Mouse (Mus musculus): Measurements from ENCODE around the gene Zcchc24. TPM values are rescaled to one million over a fixed set of nuclear protein-coding genes. Genes with fewer than 3 reads are reported as not detected.
"Not testable (repeated sequence)": the region's sequence is repeated elsewhere in the genome, so short reads cannot be mapped to it uniquely, and the experiment has no call there.

Gene Zcchc24
- polyA plus RNA-seq (2015; fragmentation: Nextera tagmentation; extraction: Ambion mirVana) = 12.8 and 14.6 TPM in 2 replicates

DNA sequence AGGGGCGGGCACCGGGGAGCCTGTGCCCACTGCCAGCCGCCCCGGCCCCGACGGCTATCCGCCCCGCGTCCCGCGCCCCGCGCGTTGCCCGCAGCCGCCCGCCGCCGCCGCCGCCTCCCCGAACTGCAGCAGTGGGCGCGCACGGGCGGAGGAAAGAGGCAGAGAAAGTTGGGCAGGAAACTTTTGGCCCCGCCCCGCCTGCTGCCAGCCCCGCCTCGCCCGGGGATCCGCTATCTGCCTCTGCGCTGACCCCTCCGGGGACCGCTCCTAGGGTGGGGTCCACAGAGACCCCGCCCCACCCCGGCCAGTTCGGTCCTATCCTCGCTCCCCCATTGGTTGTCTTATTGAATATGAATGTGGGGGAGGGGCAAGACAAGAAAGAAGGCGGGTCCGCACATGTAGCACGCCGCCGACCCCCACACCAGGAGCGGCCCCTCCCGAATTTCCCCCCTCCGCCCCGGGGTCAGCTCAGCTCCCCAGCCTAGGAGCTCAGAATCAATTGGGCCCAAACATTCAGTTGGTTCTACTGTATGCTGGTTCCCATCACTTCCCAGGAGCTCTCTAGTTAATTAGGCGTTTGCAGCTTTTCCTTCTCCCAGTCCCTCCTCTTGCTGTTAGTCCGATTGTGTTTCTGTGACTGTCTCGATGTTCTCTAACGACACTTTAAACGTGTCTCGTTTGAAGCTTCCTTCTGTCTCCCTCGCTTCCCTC is at the start of gene Zcchc24:
Gene Zcchc24, minus strand, starts transcription at position 125 of the 711 bp plus-strand sequence.
- Histone ChIP-seq H3K36me3 (ENCODE audit: control insufficient read depth, insufficient read depth, low read length) (no peaks in the 10 kb centered on the region), H3K9ac (ENCODE audit: low read length) (peak within 1 kb of the TSS; percentile 90), H3K27me3 (ENCODE audit: control insufficient read depth, insufficient read depth, low read depth, low read length) (no peaks in the 10 kb centered on the region), H3K9me3 (ENCODE audit: control insufficient read depth, low read length) (no peaks in the 10 kb centered on the region), H3K4me3 (ENCODE audit: low read length) (peak within 1 kb of the TSS; percentile 82), H3K4me1 (replicated peaks; ENCODE audit: control insufficient read depth, insufficient read depth, low read length) (peaks cover 26% of the 10 kb centered on the region), H3K4me2 (ENCODE audit: low read depth, low read length) (peak within 1 kb of the TSS; percentile 84), H3K27ac (ENCODE audit: low read length) (peak within 1 kb of the TSS; percentile 85)
- WGBS = 1% methylated on average over 34 of the region's 55 CpGs
- ATAC-seq (ENCODE audit: low read depth) = peak; percentile 96

DNA sequence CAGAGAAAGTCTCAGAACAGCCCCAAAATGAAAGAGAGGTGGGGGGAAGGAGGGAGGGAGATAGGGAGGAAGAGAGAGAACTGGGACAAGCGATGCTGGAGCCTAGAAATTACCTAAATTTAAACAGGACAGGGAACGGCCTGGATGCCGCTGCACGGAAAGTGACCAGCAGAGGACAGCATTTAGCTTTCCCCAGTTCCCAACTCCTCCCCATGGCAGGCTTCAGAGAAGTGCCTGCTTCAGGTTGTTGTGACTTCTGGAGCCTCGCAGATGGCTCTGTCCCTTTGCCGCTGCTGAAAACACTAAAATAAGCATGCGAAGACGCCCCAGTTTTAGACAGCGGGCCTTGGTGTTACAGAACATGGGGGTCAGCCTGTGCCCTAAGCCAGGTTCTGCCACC is 47.6 kb upstream of the Zcchc24 start:
- 7% methylated on average over 9 of the region's 9 CpGs for WGBS
- ATAC-seq (ENCODE audit: low read depth) = peak; percentile 93
- H3K27ac ChIP-seq (ENCODE audit: low read length) = no peak overlapping the region

DNA sequence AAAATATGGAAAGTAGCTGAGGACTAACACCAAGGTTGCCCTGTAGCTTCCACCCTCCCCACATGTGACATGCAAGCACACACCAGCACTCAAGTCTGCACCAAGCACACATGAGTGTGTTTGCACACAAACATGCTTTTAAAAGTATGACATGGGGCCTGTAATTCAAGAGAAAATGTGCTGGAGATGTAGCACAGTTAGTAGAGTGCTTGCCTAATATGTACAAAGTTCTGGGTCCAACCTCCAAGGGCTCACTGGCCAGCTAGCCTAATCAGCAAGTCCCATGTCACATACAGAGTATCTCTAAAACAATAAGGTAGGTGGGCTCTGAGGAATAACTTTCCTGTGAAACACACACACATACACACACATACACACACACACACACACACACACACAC is 45.3 kb upstream of the Zcchc24 start:
- H3K27me3 ChIP-seq (ENCODE audit: control insufficient read depth, insufficient read depth, low read depth, low read length) = no peaks in the 10 kb centered on the region
- no peaks in the 10 kb centered on the region for H3K9me3 ChIP-seq (ENCODE audit: control insufficient read depth, low read length)
- H3K4me3 ChIP-seq (ENCODE audit: low read length) = no peak overlapping the region
- no peak overlapping the region for H3K4me2 ChIP-seq (ENCODE audit: low read depth, low read length)
- H3K27ac ChIP-seq (ENCODE audit: low read length) = no peak overlapping the region
- H3K36me3 ChIP-seq (ENCODE audit: control insufficient read depth, insufficient read depth, low read length) = no peaks in the 10 kb centered on the region
- no peaks in the 10 kb centered on the region for H3K4me1 ChIP-seq (replicated peaks; ENCODE audit: control insufficient read depth, insufficient read depth, low read length)
- ATAC-seq (ENCODE audit: low read depth) = no peak
- no peak overlapping the region for H3K9ac ChIP-seq (ENCODE audit: low read length)

More for the DNA sequence above, 47.6 kb upstream of the Zcchc24 start:
- no peak overlapping the region for H3K4me3 ChIP-seq (ENCODE audit: low read length)
- H3K4me1 ChIP-seq (replicated peaks; ENCODE audit: control insufficient read depth, insufficient read depth, low read length) = no peaks in the 10 kb centered on the region
- H3K4me2 ChIP-seq (ENCODE audit: low read depth, low read length) = no peak overlapping the region
- H3K27me3 ChIP-seq (ENCODE audit: control insufficient read depth, insufficient read depth, low read depth, low read length) = no peaks in the 10 kb centered on the region
- H3K36me3 ChIP-seq (ENCODE audit: control insufficient read depth, insufficient read depth, low read length) = no peaks in the 10 kb centered on the region
- H3K9ac ChIP-seq (ENCODE audit: low read length) = no peak overlapping the region
- no peaks in the 10 kb centered on the region for H3K9me3 ChIP-seq (ENCODE audit: control insufficient read depth, low read length)

DNA sequence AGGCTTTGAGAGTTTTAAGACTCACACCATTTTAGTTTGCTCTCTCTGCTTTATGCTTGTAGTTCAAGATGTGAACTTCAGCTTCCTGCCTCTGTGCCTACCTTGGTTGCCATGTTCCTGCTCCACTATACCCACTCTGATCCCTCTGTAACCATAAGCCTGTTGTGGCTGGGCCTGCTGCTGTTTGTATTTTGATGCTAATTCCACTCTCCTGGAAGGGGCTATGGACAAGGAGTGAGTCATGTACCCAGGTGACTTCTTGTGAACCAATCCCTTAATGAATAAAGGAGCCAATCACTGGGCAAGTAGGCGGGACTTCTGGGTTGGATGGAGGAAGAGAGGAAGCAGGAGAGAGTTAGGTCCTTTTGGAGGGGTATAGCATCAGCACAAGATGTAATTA is 42.2 kb upstream of the Zcchc24 start:
- not testable (repeated sequence) for H3K4me1 ChIP-seq (replicated peaks; ENCODE audit: control insufficient read depth, insufficient read depth, low read length); ATAC-seq (ENCODE audit: low read depth); H3K36me3 ChIP-seq (ENCODE audit: control insufficient read depth, insufficient read depth, low read length); H3K27ac ChIP-seq (ENCODE audit: low read length); H3K4me2 ChIP-seq (ENCODE audit: low read depth, low read length); H3K9ac ChIP-seq (ENCODE audit: low read length); H3K27me3 ChIP-seq (ENCODE audit: control insufficient read depth, insufficient read depth, low read depth, low read length); H3K4me3 ChIP-seq (ENCODE audit: low read length); H3K9me3 ChIP-seq (ENCODE audit: control insufficient read depth, low read length)
- 67% methylated on average over 1 of the region's 1 CpGs for WGBS

DNA sequence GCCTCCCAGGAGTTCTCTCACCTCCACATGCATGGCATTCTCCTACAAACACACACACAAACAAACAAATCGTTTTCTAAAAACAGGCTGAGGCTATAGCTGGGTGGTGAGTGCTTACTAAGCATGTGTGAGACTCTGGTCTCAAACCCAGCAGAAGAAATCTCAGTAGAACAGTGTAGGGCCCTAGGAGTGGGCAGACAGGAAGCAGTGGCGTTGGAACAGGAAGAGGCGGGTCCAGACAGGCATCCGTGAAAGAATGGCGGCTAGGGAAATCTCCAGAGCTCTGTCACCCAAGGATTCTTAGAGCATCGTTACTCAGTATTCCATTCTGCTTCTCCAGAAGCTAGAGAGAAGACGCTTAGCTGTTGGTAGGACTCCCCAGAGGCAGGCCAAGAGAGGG is 37.7 kb upstream of the Zcchc24 start:
- no peaks in the 10 kb centered on the region for H3K27me3 ChIP-seq (ENCODE audit: control insufficient read depth, insufficient read depth, low read depth, low read length)
- no peaks in the 10 kb centered on the region; the same call in 1 of the 2 replicates for H3K4me1 ChIP-seq (replicated peaks; ENCODE audit: control insufficient read depth, insufficient read depth, low read length)
- H3K4me2 ChIP-seq (ENCODE audit: low read depth, low read length) = no peak overlapping the region
- 78% methylated on average over 7 of the region's 7 CpGs for WGBS
- H3K9ac ChIP-seq (ENCODE audit: low read length) = no peak overlapping the region
- no peaks in the 10 kb centered on the region for H3K36me3 ChIP-seq (ENCODE audit: control insufficient read depth, insufficient read depth, low read length)
- H3K4me3 ChIP-seq (ENCODE audit: low read length) = no peak overlapping the region
- no peaks in the 10 kb centered on the region for H3K9me3 ChIP-seq (ENCODE audit: control insufficient read depth, low read length)
- no peak for ATAC-seq (ENCODE audit: low read depth)
- no peak overlapping the region for H3K27ac ChIP-seq (ENCODE audit: low read length)

DNA sequence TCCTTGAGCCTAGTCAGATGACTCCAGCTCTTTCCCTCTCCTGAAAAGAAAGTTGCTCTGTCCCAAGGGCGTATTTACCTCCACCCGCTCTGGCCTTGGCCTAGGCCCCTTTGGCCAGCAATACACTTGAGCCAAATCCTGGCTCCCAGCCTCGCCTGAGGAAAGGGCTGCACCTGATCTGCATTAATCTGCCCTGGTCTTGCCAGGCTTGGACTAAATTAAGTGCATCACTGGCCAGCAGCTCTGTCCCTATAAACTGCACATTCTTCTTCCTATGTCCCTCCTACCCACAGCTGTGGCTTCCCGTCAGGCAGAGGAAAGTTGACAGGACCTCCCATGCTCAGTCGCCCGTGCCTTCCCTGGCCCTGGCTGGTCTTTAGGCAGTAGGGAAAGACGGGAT is 37.0 kb upstream of the Zcchc24 start:
- no peaks in the 10 kb centered on the region for H3K36me3 ChIP-seq (ENCODE audit: control insufficient read depth, insufficient read depth, low read length)
- H3K27me3 ChIP-seq (ENCODE audit: control insufficient read depth, insufficient read depth, low read depth, low read length) = no peaks in the 10 kb centered on the region
- H3K4me2 ChIP-seq (ENCODE audit: low read depth, low read length) = no peak overlapping the region
- no peak for ATAC-seq (ENCODE audit: low read depth)
- H3K4me3 ChIP-seq (ENCODE audit: low read length) = no peak overlapping the region
- 67% methylated on average over 7 of the region's 7 CpGs for WGBS
- no peaks in the 10 kb centered on the region for H3K9me3 ChIP-seq (ENCODE audit: control insufficient read depth, low read length)
- H3K4me1 ChIP-seq (replicated peaks; ENCODE audit: control insufficient read depth, insufficient read depth, low read length) = no peaks in the 10 kb centered on the region; the same call in 1 of the 2 replicates
- no peak overlapping the region for H3K9ac ChIP-seq (ENCODE audit: low read length)
- H3K27ac ChIP-seq (ENCODE audit: low read length) = no peak overlapping the region

DNA sequence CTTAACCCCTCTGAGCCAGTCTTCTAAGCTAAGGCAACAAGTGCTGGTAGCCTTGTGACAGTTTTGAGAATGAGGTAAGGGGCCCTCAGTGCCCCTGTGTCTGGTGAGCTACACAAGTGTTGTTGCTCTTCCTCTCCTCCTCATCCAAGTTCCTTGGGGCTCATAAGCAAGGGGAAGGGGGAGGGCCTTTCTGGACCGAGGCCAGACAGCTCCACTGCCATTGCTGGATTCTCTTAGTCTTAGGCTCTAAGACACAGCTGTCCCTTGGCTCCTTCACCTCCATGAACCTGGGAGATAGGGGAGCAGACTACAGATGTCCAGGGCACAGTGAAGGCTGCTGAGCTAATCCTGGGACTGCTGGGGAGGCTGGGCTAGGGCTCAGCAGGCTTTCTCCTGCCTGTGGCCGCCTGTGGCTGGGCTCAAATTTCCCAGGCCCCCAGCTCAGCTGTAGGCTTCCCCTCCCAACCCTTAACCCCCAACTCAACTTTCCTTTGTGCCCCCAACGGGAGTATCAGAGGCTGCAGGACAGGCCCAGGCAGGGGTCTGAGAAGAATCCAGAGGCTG is 34.5 kb upstream of the Zcchc24 start:
- H3K27ac ChIP-seq (ENCODE audit: low read length) = no peak overlapping the region
- whole genome bisulfite sequencing = 43% methylated on average over 3 of the region's 3 CpGs

DNA sequence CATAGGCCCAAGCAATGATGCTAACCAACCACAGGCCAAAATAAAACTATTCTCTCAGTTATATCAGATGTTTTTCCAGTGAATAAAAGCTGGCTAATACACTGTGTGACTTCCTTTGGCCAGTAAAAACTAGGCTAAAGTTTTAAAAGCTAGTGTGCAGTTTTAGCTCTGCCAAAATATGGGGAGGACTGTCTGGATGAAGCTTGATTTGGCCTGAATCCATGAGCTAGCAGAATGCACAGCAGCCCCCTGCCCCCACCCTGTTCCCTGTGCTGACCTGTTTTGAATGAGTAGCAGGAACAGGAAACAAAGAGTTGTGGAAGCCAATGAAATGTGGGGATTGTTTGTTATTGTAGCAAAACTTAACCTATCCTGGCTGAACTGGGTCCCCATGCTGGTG is 33.7 kb upstream of the Zcchc24 start:
- Histone ChIP-seq H3K36me3 (ENCODE audit: control insufficient read depth, insufficient read depth, low read length) (no peaks in the 10 kb centered on the region), H3K27ac (ENCODE audit: low read length) (0 out of 2 replicates have a peak overlapping the region, but pooled peaks have one; percentile 4), H3K9me3 (ENCODE audit: control insufficient read depth, low read length) (no peaks in the 10 kb centered on the region), H3K4me3 (ENCODE audit: low read length) (no peak overlapping the region), H3K9ac (ENCODE audit: low read length) (no peak overlapping the region), H3K4me1 (replicated peaks; ENCODE audit: control insufficient read depth, insufficient read depth, low read length) (no peaks in the 10 kb centered on the region; the same call in 1 of the 2 replicates), H3K27me3 (ENCODE audit: control insufficient read depth, insufficient read depth, low read depth, low read length) (no peaks in the 10 kb centered on the region), H3K4me2 (ENCODE audit: low read depth, low read length) (no peak overlapping the region)
- peak; percentile 41; the same call in 1 of the 2 replicates for ATAC-seq (ENCODE audit: low read depth)

More for the DNA sequence above, 34.5 kb upstream of the Zcchc24 start:
- no peak overlapping the region for H3K4me3 ChIP-seq (ENCODE audit: low read length)
- no peaks in the 10 kb centered on the region for H3K27me3 ChIP-seq (ENCODE audit: control insufficient read depth, insufficient read depth, low read depth, low read length)
- no peaks in the 10 kb centered on the region for H3K36me3 ChIP-seq (ENCODE audit: control insufficient read depth, insufficient read depth, low read length)
- H3K9ac ChIP-seq (ENCODE audit: low read length) = no peak overlapping the region
- H3K4me1 ChIP-seq (replicated peaks; ENCODE audit: control insufficient read depth, insufficient read depth, low read length) = no peaks in the 10 kb centered on the region; the same call in 1 of the 2 replicates
- no peaks in the 10 kb centered on the region for H3K9me3 ChIP-seq (ENCODE audit: control insufficient read depth, low read length)
- H3K4me2 ChIP-seq (ENCODE audit: low read depth, low read length) = no peak overlapping the region
- ATAC-seq (ENCODE audit: low read depth) = no peak; the same call in 1 of the 2 replicates

DNA sequence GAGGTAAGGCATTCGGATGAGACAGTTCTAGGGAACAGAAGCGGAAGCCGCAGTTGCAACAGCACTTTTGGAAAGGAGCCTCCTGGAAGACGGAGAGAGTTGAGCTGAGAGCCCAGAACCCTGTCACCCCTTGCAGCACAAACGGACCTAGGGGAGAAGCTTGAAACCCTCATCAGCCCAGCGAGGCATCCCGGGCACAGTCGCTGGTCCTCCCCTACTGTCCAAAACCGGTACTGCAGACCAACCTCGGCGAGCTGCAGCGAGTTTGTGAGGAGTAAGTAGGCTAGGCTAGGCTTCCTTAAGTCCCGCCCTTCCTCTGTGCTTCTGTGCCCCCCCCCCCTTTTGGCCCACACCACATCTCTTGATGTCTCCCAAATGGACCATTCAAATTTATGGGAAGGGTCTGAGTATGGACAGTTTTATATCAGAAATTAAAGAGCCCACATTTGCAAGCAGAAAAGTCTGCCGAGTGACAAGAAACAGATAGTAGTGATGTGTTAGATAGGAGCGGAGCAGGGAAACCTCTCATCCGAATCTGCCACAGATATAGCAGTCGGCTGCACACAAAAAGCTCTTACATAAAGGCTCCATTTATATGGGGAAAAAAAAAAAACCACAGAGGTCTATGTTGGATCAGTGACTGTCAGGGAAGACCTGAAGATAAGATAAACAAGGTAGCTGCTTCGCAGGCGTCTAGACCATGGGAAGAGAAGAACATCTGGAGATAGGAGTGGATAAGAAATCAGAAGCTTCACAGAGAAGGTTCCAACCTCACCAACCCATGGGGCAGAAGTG is 31.5 kb upstream of the Zcchc24 start:
- no peaks in the 10 kb centered on the region for H3K36me3 ChIP-seq (ENCODE audit: control insufficient read depth, insufficient read depth, low read length)
- H3K27ac ChIP-seq (ENCODE audit: low read length) = no peak overlapping the region
- no peak overlapping the region for H3K4me3 ChIP-seq (ENCODE audit: low read length)
- no peaks in the 10 kb centered on the region for H3K27me3 ChIP-seq (ENCODE audit: control insufficient read depth, insufficient read depth, low read depth, low read length)
- H3K4me2 ChIP-seq (ENCODE audit: low read depth, low read length) = no peak overlapping the region
- H3K4me1 ChIP-seq (replicated peaks; ENCODE audit: control insufficient read depth, insufficient read depth, low read length) = no peaks in the 10 kb centered on the region; the same call in 1 of the 2 replicates
- no peaks in the 10 kb centered on the region for H3K9me3 ChIP-seq (ENCODE audit: control insufficient read depth, low read length)
- H3K9ac ChIP-seq (ENCODE audit: low read length) = no peak overlapping the region
- peak; percentile 70 for ATAC-seq (ENCODE audit: low read depth)
- WGBS = 16% methylated on average over 19 of the region's 19 CpGs
